Mouse (Mus musculus): Measurements from ENCODE around the gene Eif3i.

DNA sequence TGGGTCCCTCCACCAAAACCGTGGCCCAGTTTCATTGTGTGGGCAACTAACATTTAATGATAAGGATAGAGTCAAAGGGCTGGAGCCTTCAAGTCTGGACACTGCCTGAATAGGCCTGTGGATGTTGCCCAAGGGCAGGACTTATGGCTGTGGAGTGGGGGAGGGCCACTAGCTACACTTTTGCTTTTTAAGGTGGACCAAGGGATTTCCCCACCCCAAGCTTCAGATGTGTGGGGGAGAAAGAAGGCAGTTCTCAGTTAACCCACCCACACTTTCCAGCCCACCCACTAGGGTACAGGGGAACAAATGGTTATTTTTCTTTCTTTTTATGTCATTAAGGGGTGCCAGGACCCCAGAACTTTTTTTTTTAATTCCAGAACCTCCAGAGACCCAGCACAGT is 16.1 kb downstream of the Eif3i start:
- TF ChIP-seq ZNF384 (IDR thresholded peaks at IDR 0.05; ENCODE audit: low read depth, low read length): peak; percentile 59
- no peak for TF ChIP-seq CTCF (conservative IDR thresholded peaks at IDR 0.05 in 1 of 2, IDR thresholded peaks at IDR 0.05 in 1 of 2; ENCODE audit: low read depth in 2 of 2, low read length in 2 of 2)
- peak; percentile 43; the same call in 1 of the 2 replicates for TF ChIP-seq POLR2A (IDR thresholded peaks at IDR 0.05; ENCODE audit: low read depth, low read length)
- TF ChIP-seq SIN3A (IDR thresholded peaks at IDR 0.05; ENCODE audit: low read length): peak; percentile 53
- TF ChIP-seq ETS1 (conservative IDR thresholded peaks at IDR 0.05; ENCODE audit: low read depth, low read length): peak; percentile 56
- no peak for TF ChIP-seq POLR2AphosphoS2 (IDR thresholded peaks at IDR 0.05; ENCODE audit: low read depth, low read length)
- no peak for TF ChIP-seq E2F4 (IDR thresholded peaks at IDR 0.05; ENCODE audit: insufficient replicate concordance, low read depth, low read length)
- TF ChIP-seq ZMIZ1 (IDR thresholded peaks at IDR 0.05; ENCODE audit: low read depth, low read length): no peak
- TF ChIP-seq SMC3 (IDR thresholded peaks at IDR 0.05; ENCODE audit: low read depth, low read length): no peak
- peak; percentile 80; the same call in 1 of the 2 replicates for TF ChIP-seq MEF2A (IDR thresholded peaks at IDR 0.05; ENCODE audit: borderline replicate concordance, low read depth, low read length)
- no peak for TF ChIP-seq MAX (IDR thresholded peaks at IDR 0.05; ENCODE audit: low read length)
- peak; percentile 40; the same call in 1 of the 2 replicates for TF ChIP-seq RCOR1 (conservative IDR thresholded peaks at IDR 0.05; ENCODE audit: low read depth, low read length)

Data from CH12.LX (cell line).